ENCODE assay signal across 26 mouse cellular contexts in genomic region chr5:129412161-129412560, GRCm38 (mm10).
DNase-seq lines count a peak whose midpoint lies in the region; ATAC-seq and TF ChIP-seq lines count a peak whose summit lies in the region.
"Had no signal": no experiment of that assay in that cellular context is flagged by ENCODE, and none has a peak within 500 bp of the region (broad histone marks: within the 10 kb centered on the region; RNA-seq: fewer than 3 reads in every experiment).

No protein-coding gene starts in this region.

- H3K4me3 ChIP-seq in forebrain, embryonic 13.5 days: no peak overlapping the region
- no peak overlapping the region for H3K4me3 ChIP-seq in forebrain, embryonic 10.5 days
- no peak overlapping the region for H3K4me3 ChIP-seq in hindbrain, postnatal 0 days (ENCODE audit: low read length)
- no peak overlapping the region for H3K4me3 ChIP-seq in hindbrain, embryonic 14.5 days (replicated peaks; ENCODE audit: low read length)
- no peak overlapping the region for H3K4me3 ChIP-seq in liver, postnatal 0 days (ENCODE audit: low read depth, low read length)
- H3K4me3 ChIP-seq: embryonic facial prominence, embryonic 12.5 days; hindbrain, embryonic 10.5 days; kidney, embryonic 15.5 days; layer of hippocampus, adult 2 months; liver, embryonic 13.5 days; midbrain, embryonic 10.5 days; midbrain, embryonic 15.5 days; myocyte; neural tube, embryonic 12.5 days; stomach, embryonic 15.5 days had no signal

- no peaks in the 10 kb centered on the region for H3K9me3 ChIP-seq in forebrain, embryonic 13.5 days (replicated peaks)
- H3K9me3 ChIP-seq in forebrain, embryonic 10.5 days: no peaks in the 10 kb centered on the region
- no peaks in the 10 kb centered on the region for H3K9me3 ChIP-seq in hindbrain, postnatal 0 days (ENCODE audit: low read length)
- no peaks in the 10 kb centered on the region for H3K9me3 ChIP-seq in hindbrain, embryonic 14.5 days (ENCODE audit: control insufficient read depth, low read length)
- no peaks in the 10 kb centered on the region for H3K9me3 ChIP-seq in liver, postnatal 0 days (ENCODE audit: low read length)
- H3K9me3 ChIP-seq: embryonic facial prominence, embryonic 12.5 days; hindbrain, embryonic 10.5 days; kidney, embryonic 15.5 days; liver, embryonic 13.5 days; midbrain, embryonic 10.5 days; midbrain, embryonic 15.5 days; neural tube, embryonic 12.5 days; stomach, embryonic 15.5 days had no signal

- no peaks in the 10 kb centered on the region for H3K36me3 ChIP-seq in forebrain, embryonic 13.5 days (ENCODE audit: poor library complexity, severe bottlenecking)
- H3K36me3 ChIP-seq in forebrain, embryonic 10.5 days (replicated peaks): no peaks in the 10 kb centered on the region
- H3K36me3 ChIP-seq in hindbrain, postnatal 0 days (ENCODE audit: insufficient read depth, low read length): no peaks in the 10 kb centered on the region
- H3K36me3 ChIP-seq in hindbrain, embryonic 14.5 days (replicated peaks; ENCODE audit: control insufficient read depth, insufficient read depth): no peaks in the 10 kb centered on the region
- no peaks in the 10 kb centered on the region for H3K36me3 ChIP-seq in liver, postnatal 0 days (replicated peaks; ENCODE audit: insufficient read depth, low read length)
- H3K36me3 ChIP-seq: embryonic facial prominence, embryonic 12.5 days; hindbrain, embryonic 10.5 days; kidney, embryonic 15.5 days; liver, embryonic 13.5 days; midbrain, embryonic 10.5 days; midbrain, embryonic 15.5 days; neural tube, embryonic 12.5 days; stomach, embryonic 15.5 days had no signal

- H3K9ac ChIP-seq in forebrain, embryonic 13.5 days: no peak overlapping the region
- H3K9ac ChIP-seq in hindbrain, postnatal 0 days (replicated peaks; ENCODE audit: low read length): no peak overlapping the region
- H3K9ac ChIP-seq in hindbrain, embryonic 14.5 days: no peak overlapping the region
- H3K9ac ChIP-seq in liver, postnatal 0 days (replicated peaks): no peak overlapping the region
- H3K9ac ChIP-seq: embryonic facial prominence, embryonic 12.5 days; kidney, embryonic 15.5 days; liver, embryonic 13.5 days; midbrain, embryonic 15.5 days; neural tube, embryonic 12.5 days; stomach, embryonic 15.5 days had no signal

- H3K27me3 ChIP-seq in forebrain, embryonic 13.5 days: no peaks in the 10 kb centered on the region
- H3K27me3 ChIP-seq in forebrain, embryonic 10.5 days (ENCODE audit: poor library complexity, severe bottlenecking): no peaks in the 10 kb centered on the region
- H3K27me3 ChIP-seq in hindbrain, postnatal 0 days (ENCODE audit: insufficient read depth, low read length): no peaks in the 10 kb centered on the region
- no peaks in the 10 kb centered on the region for H3K27me3 ChIP-seq in hindbrain, embryonic 14.5 days (ENCODE audit: control insufficient read depth, insufficient read depth, low read length)
- H3K27me3 ChIP-seq in liver, postnatal 0 days (ENCODE audit: insufficient read depth, low read length): no peaks in the 10 kb centered on the region
- H3K27me3 ChIP-seq: embryonic facial prominence, embryonic 12.5 days; kidney, embryonic 15.5 days; liver, embryonic 13.5 days; midbrain, embryonic 15.5 days; neural tube, embryonic 12.5 days; stomach, embryonic 15.5 days had no signal

- TF ChIP-seq EP300 in liver, postnatal 0 days (IDR thresholded peaks at IDR 0.05; ENCODE audit: low read depth): no peak

- ATAC-seq in forebrain, embryonic 13.5 days: peak; percentile 45; the same call in 1 of the 2 replicates
- peak; percentile 63; the same call in 1 of the 2 replicates for ATAC-seq in hindbrain, postnatal 0 days
- ATAC-seq in hindbrain, embryonic 14.5 days (ENCODE audit: low FRiP score): no peak
- no peak for ATAC-seq in liver, postnatal 0 days
- ATAC-seq: midbrain, embryonic 15.5 days had no signal

- H3K4me2 ChIP-seq in forebrain, embryonic 13.5 days: no peak overlapping the region
- no peak overlapping the region for H3K4me2 ChIP-seq in hindbrain, postnatal 0 days (ENCODE audit: low read depth, low read length)
- no peak overlapping the region for H3K4me2 ChIP-seq in hindbrain, embryonic 14.5 days (replicated peaks)
- H3K4me2 ChIP-seq in liver, postnatal 0 days (ENCODE audit: low read depth, low read length): no peak overlapping the region
- H3K4me2 ChIP-seq: embryonic facial prominence, embryonic 12.5 days; kidney, embryonic 15.5 days; liver, embryonic 13.5 days; midbrain, embryonic 15.5 days; neural tube, embryonic 12.5 days; stomach, embryonic 15.5 days had no signal

- TF ChIP-seq CTCF in hindbrain, postnatal 0 days (IDR thresholded peaks at IDR 0.05; ENCODE audit: low read depth): no peak
- TF ChIP-seq CTCF in liver, postnatal 0 days (IDR thresholded peaks at IDR 0.05; ENCODE audit: low read depth): no peak

- DNase-seq in forebrain, embryonic 10.5 days (ENCODE audit: extremely low spot score, low spot score): no peak
- DNase-seq in hindbrain, postnatal 0 days (ENCODE audit: low spot score): peak; percentile 84
- DNase-seq in hindbrain, embryonic 14.5 days (ENCODE audit: low spot score): no peak
- peak; percentile 44 for DNase-seq in right cerebral cortex, postnatal 4 days
- DNase-seq in right cerebral cortex, postnatal 25 days: no peak
- no peak for DNase-seq in liver, postnatal 0 days
- DNase-seq: adrenal gland, postnatal 14 days; cerebellum, adult 18-20 months; embryo, embryonic 11 days; gastrocnemius, postnatal 10 days; heart, postnatal 14 days; kidney, adult 18-20 months; kidney, postnatal 36 days; liver, embryonic 13.5 days; lung, adult 2 months; lung, postnatal 14 days had no signal

- H3K4me1 ChIP-seq in forebrain, embryonic 13.5 days: 0 out of 2 replicates have a peak, but pooled peaks cover 4% of the 10 kb centered on the region
- H3K4me1 ChIP-seq in forebrain, embryonic 10.5 days: peaks cover 17% of the 10 kb centered on the region
- peaks cover 11% of the 10 kb centered on the region for H3K4me1 ChIP-seq in hindbrain, postnatal 0 days (ENCODE audit: insufficient read depth, low read length)
- 0 out of 2 replicates have a peak, but pooled peaks cover 11% of the 10 kb centered on the region for H3K4me1 ChIP-seq in hindbrain, embryonic 14.5 days (replicated peaks; ENCODE audit: control insufficient read depth, insufficient read depth, low read length)
- no peaks in the 10 kb centered on the region for H3K4me1 ChIP-seq in liver, postnatal 0 days (ENCODE audit: insufficient read depth)
- H3K4me1 ChIP-seq: liver, embryonic 13.5 days; neural tube, embryonic 12.5 days; stomach, embryonic 15.5 days had no signal

- WGBS in forebrain, embryonic 13.5 days: 90% methylated on average over 6 of the region's 6 CpGs
- 92% methylated on average over 6 of the region's 6 CpGs for WGBS in forebrain, embryonic 10.5 days
- 72% methylated on average over 6 of the region's 6 CpGs for WGBS in hindbrain, postnatal 0 days
- WGBS in hindbrain, embryonic 14.5 days: 87% methylated on average over 6 of the region's 6 CpGs
- WGBS in liver, postnatal 0 days (ENCODE audit: insufficient replicate concordance): 78% methylated on average over 6 of the region's 6 CpGs

- H3K27ac ChIP-seq in forebrain, embryonic 13.5 days: no peak overlapping the region
- no peak overlapping the region for H3K27ac ChIP-seq in forebrain, embryonic 10.5 days
- H3K27ac ChIP-seq in hindbrain, postnatal 0 days: no peak overlapping the region
- no peak overlapping the region for H3K27ac ChIP-seq in hindbrain, embryonic 14.5 days
- H3K27ac ChIP-seq in liver, postnatal 0 days (ENCODE audit: low read depth): no peak overlapping the region
- H3K27ac ChIP-seq: embryonic facial prominence, embryonic 12.5 days; hindbrain, embryonic 10.5 days; kidney, embryonic 15.5 days; layer of hippocampus, adult 2 months; liver, embryonic 13.5 days; midbrain, embryonic 10.5 days; midbrain, embryonic 15.5 days; neural tube, embryonic 12.5 days; stomach, embryonic 15.5 days had no signal

Comparison
In these comparisons a context has a peak if more than half of its experiments do, and no peak if none do; other contexts are left out.
1. ATAC-seq: peak in forebrain, embryonic 13.5 days (single experiment) and hindbrain, postnatal 0 days (single experiment); none in hindbrain, embryonic 14.5 days (single experiment) and liver, postnatal 0 days (single experiment).
2. DNase-seq: peak in hindbrain, postnatal 0 days (single experiment) and right cerebral cortex, postnatal 4 days (single experiment); none in forebrain, embryonic 10.5 days (single experiment), hindbrain, embryonic 14.5 days (single experiment), right cerebral cortex, postnatal 25 days (single experiment) and liver, postnatal 0 days (single experiment).